Mouse (Mus musculus): ENCODE results near the gene Fto. TPM values are rescaled to one million over a fixed set of nuclear protein-coding genes. Genes with fewer than 3 reads are reported as not detected.

The Fto gene
- polyA plus RNA-seq, 1 experiment from 2014 or later: 176 TPM

DNA sequence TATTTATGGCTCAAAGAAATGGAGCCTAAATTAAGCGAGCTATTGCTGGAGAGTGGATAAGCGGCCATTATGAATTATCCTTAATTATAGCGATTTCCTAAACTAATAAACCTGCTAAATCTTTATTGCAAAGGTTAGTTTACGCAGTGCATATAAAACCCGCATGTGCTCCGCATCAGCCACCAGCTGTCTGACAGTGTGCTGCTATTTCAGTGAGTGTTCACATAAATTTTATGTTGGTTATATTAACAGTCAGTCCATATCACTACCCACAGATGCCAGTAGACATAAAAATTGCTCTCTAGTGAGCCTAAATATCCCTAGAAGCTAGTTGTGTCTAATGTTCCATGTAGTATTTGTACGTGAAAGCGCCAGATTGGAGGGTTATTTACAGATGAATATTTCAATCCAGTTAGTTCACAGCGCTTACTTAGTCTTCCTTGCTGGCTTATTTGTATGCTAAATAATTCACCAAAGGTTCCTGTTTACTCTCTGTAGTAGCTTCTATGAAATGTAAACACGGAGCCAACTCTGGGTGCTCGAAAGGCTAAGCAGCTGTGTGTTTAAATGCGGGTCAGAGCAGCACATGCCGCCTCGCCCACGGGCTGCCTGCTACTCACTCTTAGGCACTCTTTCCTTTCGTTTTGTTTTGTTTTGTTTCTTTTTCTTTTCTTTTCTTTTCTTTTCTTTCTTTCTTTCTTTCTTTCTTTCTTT, 317.2 kb downstream of the Fto start:
- Histone ChIP-seq H3K27me3 (replicated peaks) (peaks cover 8% of the 10 kb centered on the region; the same call in 1 of the 2 replicates), H3K4me2 (no peak overlapping the region), H3K9me3 (no peaks in the 10 kb centered on the region), H3K36me3 (replicated peaks) (no peaks in the 10 kb centered on the region), H3K4me1 (peaks cover 40% of the 10 kb centered on the region), H3K9ac (no peak overlapping the region), H3K27ac (0 out of 2 replicates have a peak overlapping the region, but pooled peaks have one; percentile 1), H3K4me3 (no peak overlapping the region)
- no peak for ATAC-seq (replicated peaks)
- WGBS: 54% methylated on average over 16 of the region's 16 CpGs

DNA sequence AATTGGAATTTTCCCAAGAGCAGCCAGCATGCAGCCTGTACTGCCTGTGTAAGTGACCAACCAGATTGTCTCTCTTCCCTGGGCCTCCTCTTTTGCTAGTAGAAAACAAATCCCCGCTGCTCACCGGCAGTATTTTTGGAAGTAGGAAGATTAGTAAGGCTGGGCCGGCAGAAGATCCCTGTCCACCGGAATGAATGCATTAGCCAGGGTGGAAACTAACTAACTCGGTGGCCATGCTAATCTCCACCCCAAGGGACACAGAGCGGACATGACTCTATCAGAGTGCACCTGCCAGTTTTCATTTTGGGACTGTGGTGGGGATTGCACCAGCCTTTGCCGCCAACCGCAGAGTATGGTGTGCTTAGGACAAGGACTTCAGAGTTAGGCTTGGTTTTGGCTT, 319.1 kb downstream of the Fto start:
- Histone ChIP-seq H3K9me3 (no peaks in the 10 kb centered on the region), H3K9ac (no peak overlapping the region), H3K27ac (no peak overlapping the region), H3K4me1 (peaks cover 25% of the 10 kb centered on the region), H3K4me3 (no peak overlapping the region), H3K27me3 (replicated peaks) (peaks cover 8% of the 10 kb centered on the region; the same call in 1 of the 2 replicates), H3K36me3 (replicated peaks) (no peaks in the 10 kb centered on the region), H3K4me2 (no peak overlapping the region)
- ATAC-seq (replicated peaks): no peak
- 45% methylated on average over 8 of the region's 8 CpGs for WGBS

DNA sequence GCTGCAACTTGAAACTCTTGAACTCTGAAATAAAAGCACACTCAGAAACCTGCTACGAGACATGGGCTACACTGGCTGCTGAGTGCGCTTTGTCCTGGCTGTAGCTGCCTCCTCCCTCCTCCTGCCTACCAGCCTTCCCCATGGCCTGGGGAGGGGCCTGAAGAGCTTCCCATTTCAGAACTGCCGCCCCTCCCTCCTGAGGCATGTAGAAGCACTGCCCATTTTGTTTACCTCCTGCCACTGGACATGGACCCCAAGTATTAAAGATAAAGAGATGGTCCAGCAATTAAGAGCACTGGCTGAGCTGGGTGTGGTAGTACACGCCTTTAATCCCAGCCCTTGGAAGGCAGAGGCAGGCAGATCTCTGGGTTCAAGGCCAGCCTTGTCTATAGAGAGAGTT, 322.1 kb downstream of the Fto start:
- Histone ChIP-seq H3K27me3 (replicated peaks) (no peaks in the 10 kb centered on the region), H3K4me2 (no peak overlapping the region), H3K4me3 (no peak overlapping the region), H3K36me3 (replicated peaks) (no peaks in the 10 kb centered on the region), H3K27ac (no peak overlapping the region), H3K9ac (no peak overlapping the region), H3K9me3 (no peaks in the 10 kb centered on the region), H3K4me1 (peaks cover 29% of the 10 kb centered on the region)
- WGBS: 96% methylated on average over 4 of the region's 4 CpGs
- no peak for ATAC-seq (replicated peaks)

DNA sequence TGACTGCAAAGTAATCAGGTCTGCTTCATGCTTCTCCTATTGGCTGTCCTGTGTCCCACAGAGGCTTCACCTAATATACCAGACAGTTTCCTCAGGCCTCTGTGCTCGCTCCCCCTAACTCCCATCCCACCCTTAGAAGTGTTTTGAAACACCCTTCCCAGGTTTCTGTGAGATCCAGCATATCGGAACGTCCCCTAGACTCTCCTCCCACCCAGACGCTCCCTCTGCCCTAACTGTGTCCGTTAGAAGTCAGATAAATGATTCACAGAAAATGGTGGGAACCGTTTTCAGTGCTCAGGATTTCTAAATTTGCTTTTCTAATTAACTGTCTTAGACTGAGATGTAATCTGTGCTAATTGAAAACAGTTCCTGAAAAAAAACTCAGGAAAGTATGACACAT, 323.6 kb downstream of the Fto start:
- H3K4me3 ChIP-seq: no peak overlapping the region
- peaks cover 26% of the 10 kb centered on the region for H3K4me1 ChIP-seq
- H3K27me3 ChIP-seq (replicated peaks): no peaks in the 10 kb centered on the region
- no peak overlapping the region for H3K9ac ChIP-seq
- no peaks in the 10 kb centered on the region for H3K9me3 ChIP-seq
- no peak overlapping the region for H3K4me2 ChIP-seq
- WGBS: 88% methylated on average over 6 of the region's 6 CpGs
- H3K36me3 ChIP-seq (replicated peaks): no peaks in the 10 kb centered on the region
- no peak for ATAC-seq (replicated peaks)
- no peak overlapping the region for H3K27ac ChIP-seq

GRCm38 (mm10) chr8:91637684-91638083, 324.4 kb downstream of the Fto start:
- Histone ChIP-seq H3K4me2 (no peak overlapping the region), H3K4me3 (no peak overlapping the region), H3K9ac (no peak overlapping the region), H3K27ac (no peak overlapping the region), H3K36me3 (replicated peaks) (no peaks in the 10 kb centered on the region), H3K9me3 (no peaks in the 10 kb centered on the region), H3K4me1 (peaks cover 18% of the 10 kb centered on the region), H3K27me3 (replicated peaks) (no peaks in the 10 kb centered on the region)
- WGBS: 76% methylated on average over 9 of the region's 9 CpGs
- ATAC-seq (replicated peaks): no peak

- no peaks in the 10 kb centered on the region for H3K36me3 ChIP-seq (replicated peaks)
- no peaks in the 10 kb centered on the region for H3K9me3 ChIP-seq
- peaks cover 18% of the 10 kb centered on the region for H3K4me1 ChIP-seq
- no peak overlapping the region for H3K9ac ChIP-seq
- no peak for ATAC-seq (replicated peaks)
- no peak overlapping the region for H3K4me2 ChIP-seq
- H3K27ac ChIP-seq: no peak overlapping the region
- H3K27me3 ChIP-seq (replicated peaks): no peaks in the 10 kb centered on the region
- H3K4me3 ChIP-seq: no peak overlapping the region
- WGBS: 40% methylated on average over 12 of the region's 12 CpGs
Observed at GRCm38 (mm10) chr8:91638256-91638655, 324.9 kb downstream of the Fto start.

DNA sequence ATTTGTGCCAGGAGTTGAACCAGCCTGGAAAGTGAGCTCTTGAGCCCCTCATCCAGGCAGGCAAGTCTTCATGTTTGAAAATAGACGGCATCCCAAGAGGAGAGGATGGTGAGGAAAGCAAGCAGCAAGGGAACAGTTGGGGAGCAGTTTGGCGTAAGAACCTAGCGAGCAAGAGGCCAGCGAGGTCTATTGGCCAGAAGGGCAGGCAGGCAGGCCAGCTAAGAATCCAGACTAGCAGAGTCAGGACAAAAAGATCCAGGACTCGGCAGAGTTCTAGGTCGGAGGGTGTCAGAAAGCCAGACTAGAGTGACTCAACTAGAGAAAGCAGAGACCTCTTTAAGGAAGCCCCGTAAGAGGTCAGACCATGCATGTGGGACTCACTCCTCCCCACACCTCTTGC, 327.1 kb downstream of the Fto start:
- Histone ChIP-seq H3K4me2 (no peak overlapping the region), H3K36me3 (replicated peaks) (no peaks in the 10 kb centered on the region), H3K4me3 (no peak overlapping the region), H3K9me3 (no peaks in the 10 kb centered on the region), H3K9ac (no peak overlapping the region), H3K27me3 (replicated peaks) (no peaks in the 10 kb centered on the region), H3K27ac (no peak overlapping the region), H3K4me1 (peaks cover 22% of the 10 kb centered on the region)
- ATAC-seq (replicated peaks): no peak
- WGBS: 78% methylated on average over 7 of the region's 7 CpGs

- Histone ChIP-seq H3K4me2 (no peak overlapping the region), H3K27me3 (replicated peaks) (no peaks in the 10 kb centered on the region), H3K9me3 (no peaks in the 10 kb centered on the region), H3K36me3 (replicated peaks) (no peaks in the 10 kb centered on the region), H3K4me1 (peaks cover 29% of the 10 kb centered on the region), H3K4me3 (no peak overlapping the region), H3K9ac (no peak overlapping the region), H3K27ac (no peak overlapping the region)
- WGBS: 43% methylated on average over 2 of the region's 2 CpGs
- ATAC-seq (replicated peaks): no peak
Observed at GRCm38 (mm10) chr8:91645484-91645883, 332.2 kb downstream of the Fto start.

GRCm38 (mm10) chr8:91647959-91648358, 334.6 kb downstream of the Fto start:
- 20% methylated on average over 11 of the region's 11 CpGs for WGBS
- peaks cover 29% of the 10 kb centered on the region for H3K4me1 ChIP-seq
- H3K27ac ChIP-seq: no peak overlapping the region
- no peak overlapping the region for H3K4me2 ChIP-seq
- no peaks in the 10 kb centered on the region for H3K27me3 ChIP-seq (replicated peaks)
- H3K4me3 ChIP-seq: no peak overlapping the region
- no peak overlapping the region for H3K9ac ChIP-seq
- ATAC-seq (replicated peaks): no peak
- H3K36me3 ChIP-seq (replicated peaks): no peaks in the 10 kb centered on the region
- H3K9me3 ChIP-seq: no peaks in the 10 kb centered on the region

- Histone ChIP-seq H3K4me1 (peaks cover 33% of the 10 kb centered on the region), H3K4me3 (no peak overlapping the region), H3K27ac (no peak overlapping the region), H3K36me3 (replicated peaks) (no peaks in the 10 kb centered on the region), H3K9me3 (no peaks in the 10 kb centered on the region), H3K4me2 (no peak overlapping the region), H3K27me3 (replicated peaks) (no peaks in the 10 kb centered on the region), H3K9ac (no peak overlapping the region)
- ATAC-seq (replicated peaks): no peak
- WGBS: 26% methylated on average over 9 of the region's 9 CpGs
Observed at GRCm38 (mm10) chr8:91648776-91649175, 335.5 kb downstream of the Fto start.

DNA sequence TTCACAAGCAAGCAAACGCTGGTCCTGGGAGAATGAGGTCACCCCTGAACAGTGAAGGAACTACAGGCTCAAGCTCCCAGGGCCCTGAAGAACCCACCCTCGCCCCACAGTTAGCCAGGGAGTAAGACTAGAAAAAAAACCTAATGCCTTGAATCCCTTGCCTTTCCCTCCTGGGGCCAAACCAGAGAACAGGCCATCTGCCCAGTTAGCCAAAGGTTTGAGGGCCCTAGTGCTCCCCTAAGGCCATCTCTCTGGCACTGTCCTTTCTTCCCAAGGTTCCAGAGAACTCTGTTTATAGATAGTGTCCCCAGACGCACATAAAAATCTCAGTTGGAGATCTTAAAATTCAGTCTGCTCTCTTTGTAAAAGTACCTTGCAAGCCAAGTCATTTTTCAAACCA, 340.2 kb downstream of the Fto start:
- no peaks in the 10 kb centered on the region for H3K27me3 ChIP-seq (replicated peaks)
- 48% methylated on average over 3 of the region's 3 CpGs for WGBS
- no peaks in the 10 kb centered on the region for H3K36me3 ChIP-seq (replicated peaks)

DNA sequence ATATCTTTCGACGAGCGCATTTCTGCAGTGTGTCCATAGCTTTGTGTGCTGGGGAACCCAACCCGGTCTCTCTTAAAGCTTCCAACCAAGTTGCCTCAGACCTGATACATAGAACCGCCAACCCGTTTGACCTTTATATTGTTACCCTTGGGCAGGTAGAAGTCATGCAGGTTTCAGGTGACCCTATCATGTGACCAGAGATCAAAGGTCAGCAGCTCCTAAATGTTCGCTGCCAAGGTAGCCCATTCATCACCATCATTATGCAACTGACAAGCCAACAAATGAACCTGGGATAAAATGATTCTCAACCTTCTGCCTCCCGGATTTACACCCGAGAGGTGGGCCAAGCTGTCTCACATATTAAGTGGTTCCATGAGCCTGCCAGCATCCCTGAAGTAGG, 344.1 kb downstream of the Fto start:
- Histone ChIP-seq H3K4me2 (no peak overlapping the region), H3K27me3 (replicated peaks) (no peaks in the 10 kb centered on the region), H3K4me1 (peaks cover 5% of the 10 kb centered on the region; the same call in 1 of the 2 replicates), H3K9me3 (no peaks in the 10 kb centered on the region), H3K36me3 (replicated peaks) (no peaks in the 10 kb centered on the region), H3K9ac (no peak overlapping the region), H3K27ac (no peak overlapping the region), H3K4me3 (no peak overlapping the region)
- WGBS: 89% methylated on average over 9 of the region's 9 CpGs
- ATAC-seq (replicated peaks): no peak

More for the DNA sequence above, 340.2 kb downstream of the Fto start:
- Histone ChIP-seq H3K9ac (no peak overlapping the region), H3K4me2 (no peak overlapping the region), H3K4me3 (no peak overlapping the region), H3K27ac (no peak overlapping the region), H3K9me3 (no peaks in the 10 kb centered on the region), H3K4me1 (peaks cover 7% of the 10 kb centered on the region)
- ATAC-seq (replicated peaks): no peak

- H3K9ac ChIP-seq: no peak overlapping the region
- H3K27me3 ChIP-seq (replicated peaks): no peaks in the 10 kb centered on the region
- H3K27ac ChIP-seq: no peak overlapping the region
- H3K4me3 ChIP-seq: no peak overlapping the region
- no peak overlapping the region for H3K4me2 ChIP-seq
- H3K36me3 ChIP-seq (replicated peaks): no peaks in the 10 kb centered on the region
- H3K4me1 ChIP-seq: peaks cover 16% of the 10 kb centered on the region
- H3K9me3 ChIP-seq: no peaks in the 10 kb centered on the region
- 70% methylated on average over 8 of the region's 8 CpGs for WGBS
- no peak for ATAC-seq (replicated peaks)
Observed at GRCm38 (mm10) chr8:91660879-91661278, 347.6 kb downstream of the Fto start.

Data from midbrain, embryonic 15.5 days (tissue).